Mouse (Mus musculus) ES-E14 (cell line): Measurements from ENCODE around the gene St6galnac5.

Experiments
- HCFC1 ChIP-seq: IDR thresholded peaks from 2 replicates; pipeline ENCODE4 v1.6.1; 2012; ENCODE audit warnings: low read length, inconsistent platforms, borderline replicate concordance; ENCODE audit not compliant: insufficient read depth
- MAFK ChIP-seq: IDR thresholded peaks from 2 replicates; pipeline ENCODE4 v1.6.1; 2014; ENCODE audit warnings: mild to moderate bottlenecking, low read depth, low read length, inconsistent platforms; ENCODE audit not compliant: insufficient read depth

DNA sequence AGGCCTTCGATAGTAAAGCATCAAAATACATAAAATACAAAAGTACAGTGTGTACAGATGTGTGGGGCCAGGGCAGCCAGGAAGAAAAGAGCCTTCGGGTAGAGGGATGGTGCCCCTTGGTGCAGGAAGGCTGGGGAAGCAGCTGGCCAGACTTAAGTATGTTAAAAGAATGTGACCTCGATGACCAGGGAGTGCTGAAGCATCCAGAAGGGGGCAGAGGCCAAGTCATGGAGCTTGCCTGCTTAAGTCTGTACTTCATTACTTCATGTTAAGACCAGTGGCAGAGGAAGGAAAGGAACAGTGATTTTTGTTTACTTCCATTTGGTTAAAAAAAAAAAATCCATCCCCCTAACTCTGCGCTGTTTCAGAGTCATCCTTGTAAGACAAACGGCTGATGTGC, 16.1 kb upstream of the St6galnac5 start:
- TF ChIP-seq MAFK (no peak), HCFC1 (no peak)
